Mouse (Mus musculus): Measurements from ENCODE around the gene Klk15. TPM values are rescaled to one million over a fixed set of nuclear protein-coding genes. Genes with fewer than 3 reads are reported as not detected.

Klk15 gene
- total RNA-seq (2014; rRNA removed) (not detected in 2 replicates), polyA plus RNA-seq (2015; fragmentation: Nextera tagmentation; extraction: Ambion mirVana) (not detected in 2 replicates)

- no peak within 1 kb of the TSS for H3K27ac ChIP-seq (ENCODE audit: low read depth, low read length)
- no peaks in the 10 kb centered on the region for H3K36me3 ChIP-seq (ENCODE audit: insufficient read depth, low read length)
- no peak within 1 kb of the TSS for H3K4me2 ChIP-seq (ENCODE audit: low read depth, low read length, poor library complexity, severe bottlenecking)
- whole genome bisulfite sequencing: 96% methylated on average over 3 of the region's 3 CpGs
- DNase-seq (ENCODE audit: low spot score): no peak
- H3K9me3 ChIP-seq (ENCODE audit: low read length): no peaks in the 10 kb centered on the region
- no peak for ATAC-seq (ENCODE audit: low FRiP score)
- no peak for TF ChIP-seq CTCF (IDR thresholded peaks at IDR 0.05)
- H3K4me1 ChIP-seq (ENCODE audit: insufficient read depth, low read length): no peaks in the 10 kb centered on the region
- H3K27me3 ChIP-seq (ENCODE audit: insufficient read depth, low read length): no peaks in the 10 kb centered on the region
- H3K9ac ChIP-seq (replicated peaks; ENCODE audit: low read length, poor library complexity, severe bottlenecking): no peak within 1 kb of the TSS
- H3K4me3 ChIP-seq (ENCODE audit: low read depth, low read length): no peak within 1 kb of the TSS
Measured at GRCm38 (mm10) chr7:43933440-43933839, at the start of gene Klk15. Gene Klk15 (plus strand): TSS chr7:43933740.

- no peak for ATAC-seq (ENCODE audit: low FRiP score)
- Histone ChIP-seq H3K4me2 (ENCODE audit: low read depth, low read length, poor library complexity, severe bottlenecking) (no peak overlapping the region), H3K9me3 (ENCODE audit: low read length) (no peaks in the 10 kb centered on the region), H3K27ac (ENCODE audit: low read depth, low read length) (no peak overlapping the region), H3K27me3 (ENCODE audit: insufficient read depth, low read length) (no peaks in the 10 kb centered on the region), H3K36me3 (ENCODE audit: insufficient read depth, low read length) (no peaks in the 10 kb centered on the region), H3K4me1 (ENCODE audit: insufficient read depth, low read length) (no peaks in the 10 kb centered on the region), H3K4me3 (ENCODE audit: low read depth, low read length) (no peak overlapping the region), H3K9ac (replicated peaks; ENCODE audit: low read length, poor library complexity, severe bottlenecking) (no peak overlapping the region)
- DNase-seq (ENCODE audit: low spot score): no peak
- WGBS: 68% methylated on average over 5 of the region's 5 CpGs
- no peak for TF ChIP-seq CTCF (IDR thresholded peaks at IDR 0.05)
Measured at GRCm38 (mm10) chr7:43891365-43891764, 42.2 kb upstream of the Klk15 start.

GRCm38 (mm10) chr7:43891788-43892187, 41.8 kb upstream of the Klk15 start:
- Histone ChIP-seq H3K27me3 (ENCODE audit: insufficient read depth, low read length) (no peaks in the 10 kb centered on the region), H3K9me3 (ENCODE audit: low read length) (no peaks in the 10 kb centered on the region), H3K36me3 (ENCODE audit: insufficient read depth, low read length) (no peaks in the 10 kb centered on the region), H3K4me1 (ENCODE audit: insufficient read depth, low read length) (no peaks in the 10 kb centered on the region), H3K4me2 (ENCODE audit: low read depth, low read length, poor library complexity, severe bottlenecking) (no peak overlapping the region), H3K4me3 (ENCODE audit: low read depth, low read length) (no peak overlapping the region), H3K9ac (replicated peaks; ENCODE audit: low read length, poor library complexity, severe bottlenecking) (no peak overlapping the region), H3K27ac (ENCODE audit: low read depth, low read length) (no peak overlapping the region)
- DNase-seq (ENCODE audit: low spot score) (no peak), ATAC-seq (ENCODE audit: low FRiP score) (no peak)
- TF ChIP-seq CTCF (IDR thresholded peaks at IDR 0.05): no peak
- WGBS: 66% methylated on average over 3 of the region's 3 CpGs

- Histone ChIP-seq H3K9me3 (ENCODE audit: low read length) (no peaks in the 10 kb centered on the region), H3K9ac (replicated peaks; ENCODE audit: low read length, poor library complexity, severe bottlenecking) (no peak overlapping the region), H3K4me1 (ENCODE audit: insufficient read depth, low read length) (no peaks in the 10 kb centered on the region), H3K27me3 (ENCODE audit: insufficient read depth, low read length) (no peaks in the 10 kb centered on the region), H3K36me3 (ENCODE audit: insufficient read depth, low read length) (no peaks in the 10 kb centered on the region), H3K4me3 (ENCODE audit: low read depth, low read length) (no peak overlapping the region), H3K4me2 (ENCODE audit: low read depth, low read length, poor library complexity, severe bottlenecking) (no peak overlapping the region), H3K27ac (ENCODE audit: low read depth, low read length) (no peak overlapping the region)
- 9% methylated on average over 1 of the region's 1 CpGs for WGBS
- ATAC-seq (ENCODE audit: low FRiP score): peak; percentile 95
- TF ChIP-seq CTCF (IDR thresholded peaks at IDR 0.05): peak; percentile 97
- DNase-seq (ENCODE audit: low spot score): peak; percentile 94
Measured at GRCm38 (mm10) chr7:43894836-43895235, 38.7 kb upstream of the Klk15 start.

- no peak for TF ChIP-seq CTCF (IDR thresholded peaks at IDR 0.05)
- Histone ChIP-seq H3K27me3 (ENCODE audit: insufficient read depth, low read length) (no peaks in the 10 kb centered on the region), H3K4me1 (ENCODE audit: insufficient read depth, low read length) (no peaks in the 10 kb centered on the region), H3K9ac (replicated peaks; ENCODE audit: low read length, poor library complexity, severe bottlenecking) (no peak overlapping the region), H3K9me3 (ENCODE audit: low read length) (no peaks in the 10 kb centered on the region), H3K4me2 (ENCODE audit: low read depth, low read length, poor library complexity, severe bottlenecking) (no peak overlapping the region), H3K27ac (ENCODE audit: low read depth, low read length) (no peak overlapping the region), H3K36me3 (ENCODE audit: insufficient read depth, low read length) (no peaks in the 10 kb centered on the region), H3K4me3 (ENCODE audit: low read depth, low read length) (no peak overlapping the region)
- DNase-seq (ENCODE audit: low spot score) (no peak), ATAC-seq (ENCODE audit: low FRiP score) (no peak)
- 73% methylated on average over 9 of the region's 9 CpGs for WGBS
Measured at GRCm38 (mm10) chr7:43914821-43915220, 18.7 kb upstream of the Klk15 start.

GRCm38 (mm10) chr7:43918426-43918825, 15.1 kb upstream of the Klk15 start:
- H3K27me3 ChIP-seq (ENCODE audit: insufficient read depth, low read length): no peaks in the 10 kb centered on the region
- no peak for TF ChIP-seq CTCF (IDR thresholded peaks at IDR 0.05)

More at GRCm38 (mm10) chr7:43918426-43918825, 15.1 kb upstream of the Klk15 start:
- DNase-seq (ENCODE audit: low spot score): no peak
- Histone ChIP-seq H3K36me3 (ENCODE audit: insufficient read depth, low read length) (no peaks in the 10 kb centered on the region), H3K4me2 (ENCODE audit: low read depth, low read length, poor library complexity, severe bottlenecking) (no peak overlapping the region), H3K4me1 (ENCODE audit: insufficient read depth, low read length) (no peaks in the 10 kb centered on the region), H3K27ac (ENCODE audit: low read depth, low read length) (no peak overlapping the region), H3K9me3 (ENCODE audit: low read length) (no peaks in the 10 kb centered on the region), H3K4me3 (ENCODE audit: low read depth, low read length) (no peak overlapping the region), H3K9ac (replicated peaks; ENCODE audit: low read length, poor library complexity, severe bottlenecking) (no peak overlapping the region)
- ATAC-seq (ENCODE audit: low FRiP score): no peak
- 83% methylated on average over 13 of the region's 13 CpGs for WGBS

Measured in midbrain, postnatal 0 days (tissue).